Mouse (Mus musculus): ENCODE results near the gene Eri3.

Eri3 gene

GRCm38 (mm10) chr4:117657646-117658045 is 107.5 kb downstream of the Eri3 start:
- DNase-seq (ENCODE audit: low read depth, low spot score), result peak; percentile 69

GRCm38 (mm10) chr4:117658582-117659444 is 108.6 kb downstream of the Eri3 start:
- no peak for DNase-seq (ENCODE audit: low read depth, low spot score)

GRCm38 (mm10) chr4:117660001-117660400 is 109.8 kb downstream of the Eri3 start:
- DNase-seq (ENCODE audit: low read depth, low spot score), result no peak

- no peak for DNase-seq (ENCODE audit: low read depth, low spot score)
Observed at GRCm38 (mm10) chr4:117664411-117665137, 114.4 kb downstream of the Eri3 start.

GRCm38 (mm10) chr4:117665531-117665930 is 115.4 kb downstream of the Eri3 start:
- DNase-seq (ENCODE audit: low read depth, low spot score), result peak; percentile 68

- DNase-seq (ENCODE audit: low read depth, low spot score), result no peak
Observed at GRCm38 (mm10) chr4:117666054-117666453, 115.9 kb downstream of the Eri3 start.

- DNase-seq (ENCODE audit: low read depth, low spot score), result no peak
Observed at GRCm38 (mm10) chr4:117669874-117670273, 119.7 kb downstream of the Eri3 start.

- DNase-seq (ENCODE audit: low read depth, low spot score), result no peak
Observed at GRCm38 (mm10) chr4:117672042-117672441, 121.9 kb downstream of the Eri3 start.

GRCm38 (mm10) chr4:117673901-117674300 is 123.7 kb downstream of the Eri3 start:
- DNase-seq (ENCODE audit: low read depth, low spot score), result no peak

- DNase-seq (ENCODE audit: low read depth, low spot score), result peak; percentile 85
Observed at GRCm38 (mm10) chr4:117676903-117677302, 126.7 kb downstream of the Eri3 start.

- DNase-seq (ENCODE audit: low read depth, low spot score), result no peak
Observed at GRCm38 (mm10) chr4:117680963-117681362, 130.8 kb downstream of the Eri3 start.

- peak; percentile 96 for DNase-seq (ENCODE audit: low read depth, low spot score)
Observed at GRCm38 (mm10) chr4:117681931-117682461, 131.8 kb downstream of the Eri3 start, which contains the start of gene Dmap1. TSS of gene Dmap1 (minus strand) at chr4:117682273.

- DNase-seq (ENCODE audit: low read depth, low spot score), result no peak
Observed at GRCm38 (mm10) chr4:117682463-117682862, 132.3 kb downstream of the Eri3 start.

GRCm38 (mm10) chr4:117683048-117683768 is 133.0 kb downstream of the Eri3 start:
- no peak for DNase-seq (ENCODE audit: low read depth, low spot score)

GRCm38 (mm10) chr4:117686354-117686753 is 136.2 kb downstream of the Eri3 start:
- no peak for DNase-seq (ENCODE audit: low read depth, low spot score)

GRCm38 (mm10) chr4:117705361-117705760 is 155.2 kb downstream of the Eri3 start:
- peak; percentile 66 for DNase-seq (ENCODE audit: low read depth, low spot score)

- no peak for DNase-seq (ENCODE audit: low read depth, low spot score)
Observed at GRCm38 (mm10) chr4:117708780-117709550, 158.8 kb downstream of the Eri3 start.

GRCm38 (mm10) chr4:117712314-117712713 is 162.1 kb downstream of the Eri3 start:
- no peak for DNase-seq (ENCODE audit: low read depth, low spot score)

GRCm38 (mm10) chr4:117713303-117714098 is 163.3 kb downstream of the Eri3 start:
- no peak for DNase-seq (ENCODE audit: low read depth, low spot score)

Data from brain, adult 2 months (tissue).